In the genomic region with DNA sequence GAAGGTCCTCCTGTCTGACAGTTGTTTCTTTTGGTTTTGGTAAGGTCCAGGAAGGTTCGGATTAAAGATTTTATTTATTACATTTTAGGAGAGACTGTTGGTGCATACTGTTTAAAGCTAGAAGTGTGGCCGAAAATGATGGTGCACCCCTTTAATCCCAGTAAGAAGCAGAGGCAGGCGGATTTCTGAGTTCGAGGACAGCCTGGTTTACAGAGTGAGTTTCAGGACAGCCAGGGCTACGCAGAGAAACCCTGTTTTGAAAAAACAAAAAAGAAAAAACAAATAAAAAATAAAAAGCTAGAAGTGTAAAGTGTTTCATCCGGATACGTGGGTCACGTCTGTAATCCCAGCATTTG, we compare ENCODE assay signal across 8 mouse cellular contexts. TPM values are rescaled to one million over a fixed set of nuclear protein-coding genes. Genes with fewer than 3 reads are reported as not detected.
DNase-seq lines count a peak whose midpoint lies in the region; ATAC-seq and TF ChIP-seq lines count a peak whose summit lies in the region.

No protein-coding gene starts in this region.

- no peak for TF ChIP-seq EP300 in heart, postnatal 0 days (IDR thresholded peaks at IDR 0.05; ENCODE audit: low read depth)

- no peak for ATAC-seq in heart, postnatal 0 days (ENCODE audit: insufficient read depth, low read depth)
- ATAC-seq in hindbrain, embryonic 15.5 days (ENCODE audit: low FRiP score, low read depth), result no peak
- ATAC-seq in midbrain, embryonic 12.5 days (ENCODE audit: low FRiP score, low read depth), result no peak

- peak overlapping the region; percentile 63; the same call in 1 of the 2 replicates for H3K9ac ChIP-seq in heart, postnatal 0 days (replicated peaks; ENCODE audit: low read depth, low read length)
- H3K9ac ChIP-seq in hindbrain, embryonic 15.5 days, result peak overlapping the region; percentile 75; the same call in 1 of the 2 replicates
- H3K9ac ChIP-seq in midbrain, embryonic 12.5 days (replicated peaks), result peak overlapping the region; percentile 63

- peak overlapping the region; percentile 81 for H3K27ac ChIP-seq in heart, postnatal 0 days (ENCODE audit: low read depth)
- peak overlapping the region; percentile 42 for H3K27ac ChIP-seq in bone marrow macrophage, adult 2 months (ENCODE audit: insufficient read depth, low read depth, low read length)
- H3K27ac ChIP-seq in hindbrain, embryonic 15.5 days (replicated peaks), result peak overlapping the region; percentile 68
- H3K27ac ChIP-seq in midbrain, embryonic 12.5 days (replicated peaks), result peak overlapping the region; percentile 71

- no peaks in the 10 kb centered on the region for H3K27me3 ChIP-seq in heart, postnatal 0 days (ENCODE audit: control insufficient read depth, insufficient read depth, low read length)
- no peaks in the 10 kb centered on the region for H3K27me3 ChIP-seq in hindbrain, embryonic 15.5 days
- H3K27me3 ChIP-seq in midbrain, embryonic 12.5 days, result no peaks in the 10 kb centered on the region

- peak overlapping the region; percentile 75 for H3K4me3 ChIP-seq in heart, postnatal 0 days (ENCODE audit: low read depth, low read length)
- peak overlapping the region; percentile 80 for H3K4me3 ChIP-seq in bone marrow macrophage, adult 2 months (ENCODE audit: insufficient read depth, low read length)
- peak overlapping the region; percentile 67 for H3K4me3 ChIP-seq in hindbrain, embryonic 15.5 days
- peak overlapping the region; percentile 64 for H3K4me3 ChIP-seq in midbrain, embryonic 12.5 days

- peak overlapping the region; percentile 65 for H3K4me2 ChIP-seq in heart, postnatal 0 days (ENCODE audit: low read depth, low read length)
- peak overlapping the region; percentile 76 for H3K4me2 ChIP-seq in hindbrain, embryonic 15.5 days
- peak overlapping the region; percentile 78 for H3K4me2 ChIP-seq in midbrain, embryonic 12.5 days (replicated peaks)

- H3K4me1 ChIP-seq in heart, postnatal 0 days (ENCODE audit: control insufficient read depth, insufficient read depth), result no peaks in the 10 kb centered on the region
- H3K4me1 ChIP-seq in bone marrow macrophage, adult 2 months (ENCODE audit: control insufficient read depth, insufficient read depth, low read length), result no peaks in the 10 kb centered on the region
- peaks cover 9% of the 10 kb centered on the region for H3K4me1 ChIP-seq in hindbrain, embryonic 15.5 days (replicated peaks)
- peaks cover 3% of the 10 kb centered on the region for H3K4me1 ChIP-seq in midbrain, embryonic 12.5 days

- H3K36me3 ChIP-seq in heart, postnatal 0 days (replicated peaks; ENCODE audit: control insufficient read depth, insufficient read depth, low read length), result no peaks in the 10 kb centered on the region
- H3K36me3 ChIP-seq in hindbrain, embryonic 15.5 days, result no peaks in the 10 kb centered on the region
- H3K36me3 ChIP-seq in midbrain, embryonic 12.5 days, result no peaks in the 10 kb centered on the region

- no peak for TF ChIP-seq POLR2A in bone marrow macrophage, adult 2 months (IDR thresholded peaks at IDR 0.05; ENCODE audit: borderline replicate concordance, low read depth, low read length)

- no peak for TF ChIP-seq CTCF in heart, postnatal 0 days (IDR thresholded peaks at IDR 0.05; ENCODE audit: low read depth)
- no peak for TF ChIP-seq CTCF in bone marrow macrophage, adult 2 months (IDR thresholded peaks at IDR 0.05; ENCODE audit: low read depth, low read length)

- DNase-seq in heart, postnatal 0 days (ENCODE audit: low spot score), result no peak
- DNase-seq in heart, adult 18-20 months, result no peak
- no peak for DNase-seq in thymus, postnatal 4 days
- no peak for DNase-seq in thymus, postnatal 25 days
- DNase-seq in layer of hippocampus, postnatal 36 days, result no peak

- no peaks in the 10 kb centered on the region for H3K9me3 ChIP-seq in heart, postnatal 0 days (replicated peaks; ENCODE audit: control insufficient read depth, low read length)
- no peaks in the 10 kb centered on the region for H3K9me3 ChIP-seq in hindbrain, embryonic 15.5 days
- H3K9me3 ChIP-seq in midbrain, embryonic 12.5 days, result no peaks in the 10 kb centered on the region

- WGBS in heart, postnatal 0 days, result 33% methylated on average over 8 of the region's 8 CpGs
- 30% methylated on average over 8 of the region's 8 CpGs for WGBS in hindbrain, embryonic 15.5 days
- 38% methylated on average over 8 of the region's 8 CpGs for WGBS in midbrain, embryonic 12.5 days

RNA-seq across cellular contexts. Expression of a gene that starts 0.3 kb away (rescaled TPM):
- total RNA-seq in heart, postnatal 0 days (2014; rRNA removed; ENCODE audit: low replicate concordance), result 13.4 and 15.0 TPM in 2 replicates
- 35.9 and 36.4 TPM in 2 replicates for polyA plus RNA-seq in heart, postnatal 0 days (2015; fragmentation: Nextera tagmentation; extraction: Ambion mirVana)
- 10 to 100 TPM; 29.3 to 31.7 TPM for total RNA-seq in heart, adult 18-20 months (2021)
- polyA plus RNA-seq in bone marrow macrophage, adult 2 months (2012; ENCODE audit: insufficient read depth, insufficient read length, missing spikeins), result 44.4 and 47.3 TPM in 2 replicates
- polyA plus RNA-seq in hindbrain, embryonic 15.5 days (2015; fragmentation: Nextera tagmentation; extraction: Ambion mirVana), result 68.0 and 70.6 TPM in 2 replicates
- 66.4 and 70.8 TPM in 2 replicates for polyA plus RNA-seq in midbrain, embryonic 12.5 days (2016; fragmentation: Nextera tagmentation; extraction: Ambion mirVana)
- 10 to 100 TPM; 45.1 to 47.4 TPM for total RNA-seq in layer of hippocampus, postnatal 36 days (2021)

RNA-seq across cellular contexts. Expression of a gene that starts 17.6 kb away (rescaled TPM):
- 0.39 TPM in 1 of 2 replicates, not detected in the other for total RNA-seq in heart, postnatal 0 days (2014; rRNA removed; ENCODE audit: low replicate concordance)
- 0.04 and 0.12 TPM in 2 replicates for polyA plus RNA-seq in heart, postnatal 0 days (2015; fragmentation: Nextera tagmentation; extraction: Ambion mirVana)
- total RNA-seq in heart, adult 18-20 months (2021), result not detected
- polyA plus RNA-seq in bone marrow macrophage, adult 2 months (2012; ENCODE audit: insufficient read depth, insufficient read length, missing spikeins), result not detected in 2 replicates
- 0.73 and 1.3 TPM in 2 replicates for polyA plus RNA-seq in hindbrain, embryonic 15.5 days (2015; fragmentation: Nextera tagmentation; extraction: Ambion mirVana)
- polyA plus RNA-seq in midbrain, embryonic 12.5 days (2016; fragmentation: Nextera tagmentation; extraction: Ambion mirVana), result 0.85 and 1.2 TPM in 2 replicates
- total RNA-seq in layer of hippocampus, postnatal 36 days (2021), result under 1 TPM; 0.23 to 0.32 TPM

RNA-seq across cellular contexts. Expression of a gene that starts 21.1 kb away (rescaled TPM):
- total RNA-seq in heart, postnatal 0 days (2014; rRNA removed; ENCODE audit: low replicate concordance), result 1.6 and 4.1 TPM in 2 replicates
- polyA plus RNA-seq in heart, postnatal 0 days (2015; fragmentation: Nextera tagmentation; extraction: Ambion mirVana), result 105 and 111 TPM in 2 replicates
- total RNA-seq in heart, adult 18-20 months (2021), result 10 to 100 TPM; 17.8 to 23.7 TPM
- polyA plus RNA-seq in bone marrow macrophage, adult 2 months (2012; ENCODE audit: insufficient read depth, insufficient read length, missing spikeins), result 44.7 and 69.0 TPM in 2 replicates
- polyA plus RNA-seq in hindbrain, embryonic 15.5 days (2015; fragmentation: Nextera tagmentation; extraction: Ambion mirVana), result 110 and 112 TPM in 2 replicates
- 108 and 127 TPM in 2 replicates for polyA plus RNA-seq in midbrain, embryonic 12.5 days (2016; fragmentation: Nextera tagmentation; extraction: Ambion mirVana)
- 10 to 100 TPM; 17.3 to 19.6 TPM for total RNA-seq in layer of hippocampus, postnatal 36 days (2021)

RNA-seq across cellular contexts. Expression of a gene that starts 25.2 kb away (rescaled TPM):
- total RNA-seq in heart, postnatal 0 days (2014; rRNA removed; ENCODE audit: low replicate concordance), result 1,358 and 1,465 TPM in 2 replicates
- polyA plus RNA-seq in heart, postnatal 0 days (2015; fragmentation: Nextera tagmentation; extraction: Ambion mirVana), result 616 and 625 TPM in 2 replicates
- 100 to 1,000 TPM; 366 to 459 TPM for total RNA-seq in heart, adult 18-20 months (2021)
- 547 and 575 TPM in 2 replicates for polyA plus RNA-seq in bone marrow macrophage, adult 2 months (2012; ENCODE audit: insufficient read depth, insufficient read length, missing spikeins)
- 281 and 313 TPM in 2 replicates for polyA plus RNA-seq in hindbrain, embryonic 15.5 days (2015; fragmentation: Nextera tagmentation; extraction: Ambion mirVana)
- 456 and 461 TPM in 2 replicates for polyA plus RNA-seq in midbrain, embryonic 12.5 days (2016; fragmentation: Nextera tagmentation; extraction: Ambion mirVana)
- total RNA-seq in layer of hippocampus, postnatal 36 days (2021), result 100 to 1,000 TPM; 157 to 175 TPM

RNA-seq across cellular contexts. Expression of a gene that starts 30.1 kb away (rescaled TPM):
- not detected in 2 replicates for total RNA-seq in heart, postnatal 0 days (2014; rRNA removed; ENCODE audit: low replicate concordance)
- polyA plus RNA-seq in heart, postnatal 0 days (2015; fragmentation: Nextera tagmentation; extraction: Ambion mirVana), result 0.36 and 0.55 TPM in 2 replicates
- total RNA-seq in heart, adult 18-20 months (2021), result under 1 TPM in 1 of 2 experiments, not detected in 1; 0.57 TPM
- polyA plus RNA-seq in bone marrow macrophage, adult 2 months (2012; ENCODE audit: insufficient read depth, insufficient read length, missing spikeins), result 0.92 TPM in 1 of 2 replicates, not detected in the other
- polyA plus RNA-seq in hindbrain, embryonic 15.5 days (2015; fragmentation: Nextera tagmentation; extraction: Ambion mirVana), result 2.2 and 2.4 TPM in 2 replicates
- 1.7 and 2.3 TPM in 2 replicates for polyA plus RNA-seq in midbrain, embryonic 12.5 days (2016; fragmentation: Nextera tagmentation; extraction: Ambion mirVana)
- total RNA-seq in layer of hippocampus, postnatal 36 days (2021), result not detected
